Mouse (Mus musculus): ENCODE measurements around the gene Lgals4.

Gene Lgals4

DNA sequence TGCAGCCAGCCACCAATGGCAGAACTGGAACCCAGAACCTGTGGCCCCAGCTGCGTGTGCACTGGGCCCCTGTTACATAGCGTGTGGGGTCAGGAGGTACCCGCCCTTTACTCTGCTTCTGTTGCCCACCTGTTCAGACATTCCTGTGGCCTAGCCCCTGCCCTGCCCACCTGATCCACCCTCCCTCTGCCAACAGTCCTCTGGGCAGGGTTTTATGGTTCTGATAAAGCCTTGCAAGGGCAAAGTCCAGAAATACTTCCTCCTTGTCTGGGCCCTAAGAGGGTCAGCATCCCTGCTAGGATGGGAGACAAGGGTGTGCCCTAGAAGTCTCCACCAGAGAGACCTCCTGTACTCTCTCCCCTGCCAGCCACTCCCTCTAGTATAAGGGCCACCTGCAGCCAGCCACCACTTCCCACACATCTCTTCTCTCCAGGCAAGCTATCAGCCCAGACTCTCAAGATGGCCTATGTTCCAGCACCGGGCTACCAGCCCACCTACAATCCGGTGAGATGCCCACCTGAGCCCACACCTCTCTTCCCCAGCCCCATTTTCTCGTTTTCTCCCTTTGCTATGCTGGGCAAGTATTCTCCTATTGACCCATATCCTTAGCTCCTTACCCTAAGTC, at the start of gene Lgals4:
TSS of gene Lgals4 (plus strand) at position 132 of the 625 bp plus-strand sequence.
- no peak for DNase-seq

GRCm38 (mm10) chr7:28785161-28785560, 48.5 kb upstream of the Lgals4 start:
- DNase-seq = no peak

DNA sequence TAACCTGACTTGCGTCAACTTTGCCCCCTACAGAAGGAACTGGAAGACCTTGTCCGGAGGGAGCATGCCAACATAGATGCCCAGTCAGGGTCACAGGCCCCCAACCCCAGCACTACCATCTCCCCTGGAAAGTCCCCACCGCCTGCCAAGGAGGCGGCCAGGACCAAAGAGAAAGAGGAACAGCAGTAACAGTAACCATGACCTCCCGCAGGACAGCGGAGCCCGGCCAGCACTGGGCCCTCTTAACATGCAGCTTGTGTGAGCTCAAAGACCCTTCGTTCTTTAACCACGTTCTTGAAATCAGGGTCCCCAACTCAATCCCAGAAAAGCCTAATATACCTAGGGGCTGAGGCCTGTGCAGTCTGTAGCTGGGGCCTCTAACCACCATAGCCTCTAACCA, 45.8 kb upstream of the Lgals4 start:
- DNase-seq = no peak

DNA sequence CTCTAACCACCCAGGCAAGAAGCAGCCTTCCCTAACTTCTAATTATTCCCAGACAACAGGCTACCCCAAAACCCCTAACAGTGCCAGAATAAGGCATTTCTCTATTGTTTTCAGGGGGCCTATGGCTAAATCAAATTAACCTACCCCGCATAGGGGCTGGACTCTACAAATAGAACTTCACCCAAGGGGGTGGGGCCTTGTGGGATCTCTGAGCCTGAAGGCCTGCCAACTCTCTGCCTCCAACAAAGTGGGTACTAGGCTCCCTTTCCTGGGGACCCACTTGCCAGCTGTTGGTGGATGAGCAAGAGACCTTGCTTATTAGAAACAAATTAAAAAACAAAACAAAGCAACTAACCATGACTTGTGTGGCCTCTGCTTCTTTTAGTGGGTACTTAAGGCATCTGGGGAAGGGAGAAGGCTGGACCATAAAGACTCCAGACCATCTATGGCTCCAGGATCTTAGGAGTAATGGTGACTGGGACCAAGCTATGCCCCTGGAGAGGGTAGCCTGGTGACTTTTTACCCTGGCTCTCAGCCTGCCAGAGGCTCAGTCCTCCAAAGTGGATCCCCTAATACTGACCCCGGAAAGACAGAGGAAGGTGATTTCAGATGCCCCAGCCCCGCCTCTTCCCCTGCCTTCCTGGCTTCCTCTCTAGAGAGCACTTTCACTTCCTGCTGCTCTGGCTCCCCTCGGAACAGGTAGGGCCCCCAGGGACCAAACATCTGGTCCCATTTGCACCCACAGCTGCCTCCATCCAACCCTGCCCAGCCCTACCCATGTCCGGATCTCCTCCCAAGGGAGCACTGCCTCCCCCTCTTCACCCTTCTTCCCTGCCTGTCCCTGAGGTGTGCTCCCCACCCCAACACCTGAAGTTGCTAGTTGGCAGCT, 45.1 kb upstream of the Lgals4 start, which contains the start of gene Rinl:
TSS of gene Rinl (plus strand) at position 663 of the 889 bp plus-strand sequence.
- DNase-seq = no peak

GRCm38 (mm10) chr7:28789235-28789634, 44.4 kb upstream of the Lgals4 start:
- DNase-seq = no peak

DNA sequence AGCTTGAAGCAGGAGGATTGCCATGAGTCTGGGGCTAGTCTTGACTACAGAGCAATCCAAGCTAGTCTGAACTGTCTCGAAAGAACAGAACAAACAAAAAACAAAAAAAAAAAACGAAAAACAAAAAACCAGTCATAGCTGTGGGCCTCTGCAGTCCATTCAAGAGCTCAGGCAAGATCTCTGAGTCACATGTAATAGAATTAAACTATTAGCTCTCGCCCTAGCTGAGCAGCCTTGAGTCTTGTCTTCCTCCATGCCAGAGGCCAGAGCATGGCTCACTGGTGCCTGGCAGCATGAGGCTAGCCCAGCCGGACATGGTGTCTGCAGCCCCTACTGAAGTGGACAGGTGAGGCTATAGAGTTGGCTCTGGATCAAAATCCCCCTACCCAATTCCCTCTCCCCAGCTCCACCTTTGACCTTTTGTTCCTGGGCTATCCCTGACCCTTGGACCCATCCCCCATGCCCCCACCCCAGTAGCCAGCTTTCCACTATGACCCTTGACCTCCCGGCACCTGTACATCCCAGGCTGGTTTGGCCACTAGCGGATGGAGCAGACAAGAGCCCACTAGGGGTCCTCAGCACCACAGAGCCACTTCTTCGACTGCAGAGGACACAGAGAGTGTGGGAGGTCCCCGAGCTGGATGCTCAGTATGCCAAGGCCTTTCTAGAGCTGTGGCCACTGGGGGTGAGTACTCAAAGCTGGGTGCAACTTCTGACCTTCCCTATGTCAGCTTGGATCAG, 43.4 kb upstream of the Lgals4 start:
- peak; percentile 63 for DNase-seq

GRCm38 (mm10) chr7:28791706-28792105, 41.9 kb upstream of the Lgals4 start:
- DNase-seq = no peak

- no peak for DNase-seq
These were observed 41.1 kb upstream of the Lgals4 start for GRCm38 (mm10) chr7:28792391-28793185.

DNA sequence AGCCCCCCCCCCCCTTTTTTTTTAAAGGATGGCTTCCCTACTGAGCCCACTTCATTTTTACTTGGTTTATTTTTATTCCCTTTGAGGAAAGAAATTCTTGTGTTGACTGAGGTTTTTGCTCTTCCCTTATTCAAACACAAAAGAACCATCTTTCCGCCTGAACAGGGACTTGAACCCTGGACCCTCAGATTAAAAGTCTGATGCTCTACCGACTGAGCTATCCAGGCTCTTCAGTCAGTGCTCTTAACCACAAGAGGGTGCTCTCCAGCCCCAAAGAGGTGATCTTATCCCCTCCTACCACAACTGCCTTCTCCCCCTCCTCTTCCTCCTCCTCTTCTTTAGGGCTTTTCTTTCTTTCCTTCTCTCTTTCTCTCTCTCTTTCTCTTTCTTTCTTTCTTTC, 39.8 kb upstream of the Lgals4 start:
- DNase-seq = peak; percentile 53

GRCm38 (mm10) chr7:28794496-28794895, 39.2 kb upstream of the Lgals4 start:
- DNase-seq = no peak

DNA sequence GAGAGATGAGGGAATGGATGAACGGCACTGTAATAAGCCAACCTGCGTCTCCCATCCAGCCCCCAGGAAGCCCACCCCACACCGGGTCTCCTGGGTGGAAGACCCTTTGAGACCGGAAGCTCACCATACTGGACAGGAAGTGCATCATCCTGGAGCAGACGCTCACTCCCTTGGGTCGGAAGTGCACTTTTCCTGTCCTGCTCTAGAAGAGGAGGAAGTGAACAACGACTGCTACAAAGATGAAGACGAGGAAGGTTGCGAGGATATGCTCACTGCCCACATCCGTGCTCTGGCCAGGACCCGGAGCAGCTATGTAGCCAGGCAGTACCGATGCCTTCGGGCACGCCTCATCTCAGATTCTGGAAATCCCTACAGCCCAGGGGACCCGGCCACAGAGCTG, 37.8 kb upstream of the Lgals4 start:
- peak; percentile 39 for DNase-seq

- peak; percentile 92 for DNase-seq
These were observed 37.1 kb upstream of the Lgals4 start for GRCm38 (mm10) chr7:28796562-28796975.

DNA sequence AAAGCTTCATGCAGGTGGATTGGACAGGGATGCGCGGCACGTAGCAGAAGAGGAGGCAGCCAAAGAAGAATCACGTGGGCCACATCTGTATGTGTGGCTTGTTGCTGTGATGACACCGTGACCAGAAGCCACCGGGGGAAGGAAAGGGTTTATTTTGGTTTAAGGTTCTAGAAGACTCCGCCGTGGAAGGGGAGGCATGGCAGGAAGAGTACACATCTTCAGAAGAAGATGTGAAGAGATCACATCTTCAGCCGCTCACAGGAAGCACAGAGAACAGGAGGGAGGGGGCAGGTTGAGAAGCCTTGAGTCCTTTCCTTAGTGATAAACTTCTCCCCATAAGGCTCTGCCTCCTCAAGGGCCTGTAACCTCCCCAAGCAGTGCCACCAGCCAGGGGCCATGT, 33.7 kb upstream of the Lgals4 start:
- DNase-seq = no peak

- no peak for DNase-seq
These were observed 32.2 kb upstream of the Lgals4 start for GRCm38 (mm10) chr7:28801451-28801850.

GRCm38 (mm10) chr7:28801901-28802670, 31.6 kb upstream of the Lgals4 start:
- peak; percentile 82 for DNase-seq

- peak; percentile 85 for DNase-seq
These were observed 30.6 kb upstream of the Lgals4 start for GRCm38 (mm10) chr7:28802846-28803588.

DNA sequence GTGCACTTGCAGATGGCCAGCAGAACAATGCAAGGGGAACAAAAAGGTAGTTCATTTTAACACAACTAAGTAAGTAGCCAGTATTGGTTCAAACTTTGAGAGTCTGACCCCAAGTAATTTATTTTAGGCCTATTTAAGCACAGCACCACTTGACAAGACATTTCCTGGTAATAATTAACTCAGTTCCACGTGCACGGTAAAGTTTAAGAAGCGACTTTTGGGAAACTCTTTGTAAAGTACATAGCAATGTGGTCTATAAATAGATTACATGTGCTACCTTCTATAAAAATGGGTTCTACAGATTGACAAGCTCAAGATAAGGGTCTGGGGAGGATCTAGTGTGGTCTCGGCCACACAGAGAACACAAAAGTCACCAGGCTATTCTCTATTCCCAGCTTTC, 29.9 kb upstream of the Lgals4 start:
- no peak for DNase-seq

- no peak for DNase-seq
These were observed 26.8 kb upstream of the Lgals4 start for GRCm38 (mm10) chr7:28806869-28807268.

DNA sequence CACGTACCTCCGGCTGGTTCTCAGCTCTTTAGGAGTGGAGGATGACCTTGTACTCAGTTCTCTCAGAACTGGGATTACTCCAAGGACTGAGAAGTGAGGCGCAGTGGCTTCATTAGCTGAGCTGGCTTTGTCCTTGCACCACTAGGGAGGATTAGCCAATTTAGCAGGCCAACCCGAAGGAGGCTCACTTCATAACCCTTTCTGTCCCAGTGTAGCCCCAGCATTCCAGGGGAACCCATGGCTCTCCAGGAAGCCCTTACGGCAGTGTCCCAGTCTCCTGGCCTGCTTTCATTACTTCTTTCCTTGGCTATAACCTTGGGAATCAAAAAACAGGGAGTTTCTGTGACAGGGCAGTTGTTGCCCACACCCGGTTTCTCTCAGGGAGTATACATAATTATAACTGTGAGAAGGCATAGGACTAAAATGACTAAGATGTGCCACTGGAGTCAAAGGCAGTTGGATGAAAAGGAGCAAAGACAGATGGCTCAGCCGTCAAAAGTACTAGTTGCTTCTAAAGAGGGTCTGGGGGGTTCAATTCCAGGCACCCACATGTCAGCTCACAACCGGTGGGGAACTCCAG, 25.9 kb upstream of the Lgals4 start:
- DNase-seq = peak; percentile 56

- DNase-seq = peak; percentile 85
These were observed 25.3 kb upstream of the Lgals4 start, which contains the start of gene Hnrnpl for GRCm38 (mm10) chr7:28808221-28808941. Gene Hnrnpl, plus strand, starts transcription at chr7:28808541.

Data from kidney, postnatal 10 days (tissue).